Mouse (Mus musculus) ES-E14 (cell line): ENCODE measurements at regions not wholly inside any gene's neighbourhood (a gene's known extent, or its start where the extent isn't known, plus 50 kb on each side); places are given as distances from the start of the nearest gene placed in this dataset.
A peak's percentile ranks its signal among the peaks of the same experiment; 100 is the strongest.

Source experiments
- DNase-seq: peaks from one replicate; pipeline ENCODE4 v3.0.0-alpha.2; 2013; ENCODE audit warnings: low read depth, low spot score
- H3K27ac ChIP-seq: 2 replicates; pipeline ENCODE4 v1.5.1; 2012; ENCODE audit warnings: low read depth, mild to moderate bottlenecking, low read length, moderate library complexity, mixed read lengths; ENCODE audit not compliant: poor library complexity, insufficient read depth, severe bottlenecking
- H3K36me3 ChIP-seq: 2 replicates; pipeline ENCODE4 v1.6.1; 2012; ENCODE audit warnings: mild to moderate bottlenecking, low read length, moderate library complexity, mixed read lengths; ENCODE audit not compliant: control insufficient read depth, poor library complexity, insufficient read depth, severe bottlenecking
- H3K4me1 ChIP-seq, 2 experiments: fragments of 150-350 bp in 1 of 2; sonication (generic) in 1 of 2; 2 replicates each; pipeline ENCODE4 v1.6.1; 2012; ENCODE audit warnings: low read length in 2 of 2, mild to moderate bottlenecking in 1 of 2, mixed read lengths in 1 of 2; ENCODE audit not compliant: control insufficient read depth in 2 of 2, insufficient read depth in 2 of 2, poor library complexity in 1 of 2
- H3K4me3 ChIP-seq, 2 experiments: fragments of 150-350 bp in 1 of 2; sonication (generic) in 1 of 2; 2 replicates each; pipeline ENCODE4 v1.5.1; 2012; ENCODE audit warnings: low read length in 2 of 2, low read depth in 1 of 2, mild to moderate bottlenecking in 1 of 2, mixed read lengths in 1 of 2; ENCODE audit not compliant: insufficient read depth in 1 of 2, poor library complexity in 1 of 2, severe bottlenecking in 1 of 2
- H3K9ac ChIP-seq: 2 replicates; pipeline ENCODE4 v1.6.1; 2012; ENCODE audit warnings: low read depth, mild to moderate bottlenecking, low read length, mixed read lengths; ENCODE audit not compliant: poor library complexity, insufficient read depth, severe bottlenecking
- H3K9me3 ChIP-seq: fragments of 150-350 bp; sonication (generic); 2 replicates; pipeline ENCODE4 v1.6.1; 2012; ENCODE audit warnings: low read depth, mild to moderate bottlenecking, low read length; ENCODE audit not compliant: control insufficient read depth, insufficient read depth
- CHD2 ChIP-seq: IDR thresholded peaks from 2 replicates; pipeline ENCODE4 v1.6.1; 2014; ENCODE audit warnings: mild to moderate bottlenecking, low read depth, low read length, inconsistent platforms
- HCFC1 ChIP-seq: IDR thresholded peaks from 2 replicates; pipeline ENCODE4 v1.6.1; 2012; ENCODE audit warnings: low read length, inconsistent platforms, borderline replicate concordance; ENCODE audit not compliant: insufficient read depth
- MAFK ChIP-seq: IDR thresholded peaks from 2 replicates; pipeline ENCODE4 v1.6.1; 2014; ENCODE audit warnings: mild to moderate bottlenecking, low read depth, low read length, inconsistent platforms; ENCODE audit not compliant: insufficient read depth
- ZC3H11A ChIP-seq: IDR thresholded peaks from 2 replicates; pipeline ENCODE4 v1.6.1; 2012; ENCODE audit warnings: low read depth, mild to moderate bottlenecking, inconsistent platforms, low read length, borderline replicate concordance
- ZNF384 ChIP-seq: IDR thresholded peaks from 2 replicates; pipeline ENCODE4 v1.6.1; 2012; ENCODE audit warnings: low read depth, low read length, inconsistent platforms
- in situ Hi-C, 2 experiments: fragments of 600-800 bp; cut with MboI; formaldehyde crosslinking; loops; one replicate each; pipeline ENCODE4 v1.15.1; 2025; ENCODE audit warnings: low sequenced_read_pairs in 2 of 2, inconsistent platforms in 1 of 2; ENCODE audit not compliant: unreplicated experiment in 2 of 2

- H3K9ac ChIP-seq, result no peak overlapping the region
- no peak overlapping the region for H3K27ac ChIP-seq
- in situ Hi-C loops, result no loop called here
- no peaks in the 10 kb centered on the region for H3K36me3 ChIP-seq
- TF ChIP-seq CHD2, result no peak
- TF ChIP-seq ZC3H11A, result no peak
- TF ChIP-seq HCFC1, result no peak
- no peak for DNase-seq
- no peak overlapping the region for H3K4me3 ChIP-seq
- H3K4me1 ChIP-seq, result no peaks in the 10 kb centered on the region
- H3K9me3 ChIP-seq, result no peaks in the 10 kb centered on the region
Observed at GRCm38 (mm10) chr4:57362652-57363051, 61.0 kb upstream of the Ptpn3 start.

GRCm38 (mm10) chr4:57369736-57370373 is 64.2 kb upstream of the Palm2 start:
- in situ Hi-C loops, result no loop called here
- peak; percentile 82 for DNase-seq
- no peak for TF ChIP-seq CHD2
- no peak for TF ChIP-seq MAFK
- no peak for TF ChIP-seq ZNF384
- peak; percentile 84; the same call in 1 of the 2 replicates for TF ChIP-seq ZC3H11A
- no peak for TF ChIP-seq HCFC1

DNA sequence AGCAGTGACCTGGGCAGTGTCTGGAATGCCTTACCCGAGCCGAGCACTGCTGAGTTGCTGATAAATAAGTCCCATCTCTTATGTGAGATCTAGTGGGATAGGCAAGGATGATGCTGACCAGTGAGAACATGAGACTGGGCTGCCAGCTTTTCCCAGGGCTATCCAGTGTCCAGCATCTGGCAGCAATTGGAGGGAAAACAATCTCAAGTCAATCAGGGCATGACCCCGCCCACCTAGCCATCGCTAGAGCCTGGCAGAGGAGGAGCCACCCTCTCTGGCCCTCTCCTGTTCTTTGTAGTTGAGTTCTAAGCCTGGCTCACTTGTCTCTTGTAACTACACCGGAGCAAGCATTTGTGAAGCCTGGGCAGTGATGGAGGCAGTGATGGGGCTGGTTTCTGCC is 56.2 kb upstream of the Palm2 start:
- TF ChIP-seq ZNF384 (no peak), HCFC1 (no peak), CHD2 (no peak), MAFK (no peak), ZC3H11A (no peak)
- Histone ChIP-seq H3K4me1 (no peaks in the 10 kb centered on the region), H3K4me3 (no peak overlapping the region), H3K36me3 (no peaks in the 10 kb centered on the region), H3K27ac (no peak overlapping the region), H3K9me3 (no peaks in the 10 kb centered on the region), H3K9ac (no peak overlapping the region)
- no peak for DNase-seq
- in situ Hi-C loops, result no loop called here

More at GRCm38 (mm10) chr4:57369736-57370373, 64.2 kb upstream of the Palm2 start:
- Histone ChIP-seq H3K27ac (no peak overlapping the region), H3K9me3 (no peaks in the 10 kb centered on the region), H3K36me3 (no peaks in the 10 kb centered on the region), H3K4me3 (no peak overlapping the region), H3K9ac (no peak overlapping the region), H3K4me1 (no peaks in the 10 kb centered on the region)

- no peak for DNase-seq
- no peaks in the 10 kb centered on the region for H3K9me3 ChIP-seq
- in situ Hi-C loops, result no loop called here
- no peak overlapping the region for H3K9ac ChIP-seq
- no peaks in the 10 kb centered on the region for H3K4me1 ChIP-seq
- H3K36me3 ChIP-seq, result no peaks in the 10 kb centered on the region
- no peak overlapping the region for H3K27ac ChIP-seq
- TF ChIP-seq CHD2 (no peak), MAFK (no peak), ZNF384 (no peak), HCFC1 (no peak), ZC3H11A (no peak)
- H3K4me3 ChIP-seq, result no peak overlapping the region
Observed at GRCm38 (mm10) chr4:57380063-57380800, 53.8 kb upstream of the Palm2 start.
